Mouse (Mus musculus) limb, embryonic 14.5 days (tissue): Measurements from ENCODE around the gene Sestd1. TPM values are rescaled to one million over a fixed set of nuclear protein-coding genes. Genes with fewer than 3 reads are reported as not detected.

ENCODE experiments used
- ATAC-seq: fragments of 200-750 bp; cut with Nextera tagmentation; 2 replicates; pipeline ENCODE4 v1.8.0; 2017; ENCODE audit warnings: low read depth, moderate number of reproducible peaks, moderate TSS enrichment; ENCODE audit not compliant: low FRiP score
- DNase-seq: peaks from one replicate; pipeline ENCODE4 v3.0.0-alpha.2; 2015; ENCODE audit warnings: low spot score
- H3K27ac ChIP-seq: fragments of 300-500 bp; sonication (generic); replicated peaks from 2 replicates; pipeline ENCODE4 v1.5.1; 2014; ENCODE audit warnings: low read depth, mild to moderate bottlenecking, low read length, moderate library complexity, mixed read lengths
- H3K27me3 ChIP-seq: fragments of 300-500 bp; sonication (generic); 2 replicates; pipeline ENCODE4 v1.6.1; 2014; ENCODE audit warnings: low read length, mixed read lengths; ENCODE audit not compliant: control insufficient read depth, insufficient read depth
- H3K36me3 ChIP-seq: fragments of 300-500 bp; sonication (generic); 2 replicates; pipeline ENCODE4 v1.6.1; 2014; ENCODE audit warnings: mild to moderate bottlenecking, low read length, moderate library complexity, mixed read lengths; ENCODE audit not compliant: control insufficient read depth, insufficient read depth
- H3K4me1 ChIP-seq: fragments of 300-500 bp; sonication (generic); 2 replicates; pipeline ENCODE4 v1.6.1; 2014; ENCODE audit warnings: antibody characterized with exemption, low read length, mixed read lengths; ENCODE audit not compliant: control insufficient read depth, insufficient read depth
- H3K4me2 ChIP-seq: fragments of 300-500 bp; sonication (generic); replicated peaks from 2 replicates; pipeline ENCODE4 v1.6.1; 2014; ENCODE audit warnings: low read depth, mild to moderate bottlenecking, low read length, moderate library complexity; ENCODE audit not compliant: severe bottlenecking
- H3K4me3 ChIP-seq: fragments of 300-500 bp; sonication (generic); replicated peaks from 2 replicates; pipeline ENCODE4 v1.5.1; 2014; ENCODE audit warnings: low read length
- H3K9ac ChIP-seq: fragments of 300-500 bp; sonication (generic); 2 replicates; pipeline ENCODE4 v1.6.1; 2014; ENCODE audit warnings: mild to moderate bottlenecking, low read depth, low read length, moderate library complexity; ENCODE audit not compliant: severe bottlenecking
- H3K9me3 ChIP-seq: fragments of 300-500 bp; sonication (generic); 2 replicates; pipeline ENCODE4 v1.6.1; 2016; ENCODE audit warnings: low read length; ENCODE audit not compliant: control insufficient read depth
- POLR2A ChIP-seq: fragments of 200-500 bp; IDR thresholded peaks from 2 replicates; pipeline ENCODE4 v1.8.0; 2012; ENCODE audit warnings: inconsistent platforms, mild to moderate bottlenecking, moderate library complexity, borderline replicate concordance; ENCODE audit not compliant: insufficient read depth, insufficient read length; ENCODE audit errors: extremely low read depth
- WGBS: fragments of 180-500 bp; shearing (Covaris S2); extraction: QIAGEN DNeasy Blood & Tissue Kit; methylation state at CpG from one replicate; pipeline ENCODE4 v1.1.7; 2014; 5-methylcytosine and 5-hydroxymethylcytosine counted together
- polyA plus RNA-seq, 2 experiments: library from polyadenylated mRNA; depleted of rRNA in 1 of 2; stranded (reverse) in 1 of 2; unstranded in 1 of 2; fragments of >200 nt; fragmentation: Nextera tagmentation in 1 of 2; extraction: Ambion mirVana in 1 of 2; gene quantifications; 2 replicates each; pipeline versions ENCODE4 v1.2.1 to v1.2.3; 2012 to 2014

The Sestd1 gene
- polyA plus RNA-seq, 2 experiments, result 23.8 to 25.4 TPM

GRCm38 (mm10) chr2:77138879-77139278 lies 141.5 kb downstream of the Sestd1 start:
- no peak for TF ChIP-seq POLR2A
- H3K9me3 ChIP-seq, result no peaks in the 10 kb centered on the region
- H3K4me3 ChIP-seq, result no peak overlapping the region
- no peak overlapping the region for H3K4me2 ChIP-seq
- no peaks in the 10 kb centered on the region for H3K4me1 ChIP-seq
- no peak overlapping the region for H3K9ac ChIP-seq
- WGBS, result 87% methylated on average over 6 of the region's 6 CpGs
- no peaks in the 10 kb centered on the region for H3K27me3 ChIP-seq
- DNase-seq (no peak), ATAC-seq (no peak)
- no peaks in the 10 kb centered on the region for H3K36me3 ChIP-seq
- no peak overlapping the region for H3K27ac ChIP-seq

- DNase-seq (no peak), ATAC-seq (no peak)
- 43% methylated on average over 1 of the region's 1 CpGs for WGBS
- Histone ChIP-seq H3K36me3 (no peaks in the 10 kb centered on the region), H3K4me1 (no peaks in the 10 kb centered on the region), H3K4me3 (no peak overlapping the region), H3K27ac (no peak overlapping the region), H3K9ac (no peak overlapping the region), H3K4me2 (no peak overlapping the region), H3K9me3 (no peaks in the 10 kb centered on the region), H3K27me3 (no peaks in the 10 kb centered on the region)
- TF ChIP-seq POLR2A, result no peak
These were observed 145.5 kb downstream of the Sestd1 start for GRCm38 (mm10) chr2:77134906-77135305.

- H3K9ac ChIP-seq, result no peak overlapping the region
- H3K4me1 ChIP-seq, result no peaks in the 10 kb centered on the region
- no peak for TF ChIP-seq POLR2A
- H3K4me3 ChIP-seq, result no peak overlapping the region
- no peaks in the 10 kb centered on the region for H3K9me3 ChIP-seq
- H3K36me3 ChIP-seq, result no peaks in the 10 kb centered on the region
- no peaks in the 10 kb centered on the region for H3K27me3 ChIP-seq
- H3K4me2 ChIP-seq, result no peak overlapping the region
- no peak overlapping the region for H3K27ac ChIP-seq
- DNase-seq (no peak), ATAC-seq (no peak)
- 84% methylated on average over 1 of the region's 1 CpGs for WGBS
These were observed 147.0 kb downstream of the Sestd1 start for GRCm38 (mm10) chr2:77133407-77133806.

Other genes starting within 250 kb of the Sestd1 start
- gene Ccdc141, start 110.0 kb downstream of the Sestd1 start, polyA plus RNA-seq (2012; rRNA removed), result 8.9 TPM in 2 replicates
- gene Ccdc141, start 110.0 kb downstream of the Sestd1 start, polyA plus RNA-seq (2014; fragmentation: Nextera tagmentation; extraction: Ambion mirVana), result 14.5 and 15.3 TPM in 2 replicates